Mouse (Mus musculus) lung, postnatal 0 days (tissue): ENCODE data around the gene Thbs2.

ENCODE experiments used
- CTCF ChIP-seq: IDR thresholded peaks from 2 replicates; pipeline ENCODE4 v1.5.1; 2016; ENCODE audit warnings: antibody characterized with exemption, mild to moderate bottlenecking
- EP300 ChIP-seq: IDR thresholded peaks from 2 replicates; pipeline ENCODE4 v1.6.1; 2016; ENCODE audit warnings: antibody characterized with exemption, mild to moderate bottlenecking, control low read depth

DNA sequence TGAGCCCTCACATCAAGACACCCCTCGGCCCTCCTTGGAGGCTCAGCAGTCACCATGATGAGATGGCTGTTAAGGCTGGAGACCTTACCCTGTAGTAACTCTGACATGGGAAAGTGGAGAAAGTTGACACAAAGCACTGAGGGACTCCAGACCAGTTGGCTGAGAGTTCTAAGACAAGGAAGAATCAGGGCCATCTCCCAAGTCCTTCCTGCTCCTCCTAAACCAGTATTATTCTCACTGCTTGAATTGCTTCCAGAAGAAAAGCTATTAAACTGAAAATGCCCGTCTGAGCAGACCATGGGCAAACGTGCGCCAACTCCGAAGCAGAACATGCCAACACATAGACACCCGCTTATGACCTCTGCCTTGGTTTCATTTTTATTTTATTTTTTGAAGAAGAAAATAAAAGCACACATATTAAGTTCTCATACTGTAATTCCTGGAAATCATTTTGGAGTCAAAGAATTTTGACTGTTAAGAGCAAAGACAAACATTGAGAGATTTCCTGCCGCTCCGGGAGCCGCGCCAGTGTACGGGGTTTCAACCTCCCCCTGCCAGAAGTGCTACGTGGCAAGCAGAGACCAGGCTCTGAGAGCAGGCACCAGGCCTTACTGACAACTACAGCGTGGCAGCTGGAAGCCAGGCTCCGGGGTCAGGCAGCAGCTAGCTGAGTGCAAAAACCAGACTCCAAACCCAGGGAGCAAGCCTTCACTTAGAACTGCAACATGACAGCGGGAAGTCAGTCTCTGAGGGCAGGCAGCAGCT lies 53.5 kb downstream of the Thbs2 start:
- TF ChIP-seq CTCF (no peak), EP300 (peak; percentile 49; the same call in 1 of the 2 replicates)
